Mouse (Mus musculus) MEL (cell line): ENCODE measurements around the gene Zfp646. TPM values are rescaled to one million over a fixed set of nuclear protein-coding genes. Genes with fewer than 3 reads are reported as not detected.
A peak's percentile ranks its signal among the peaks of the same experiment; 100 is the strongest.

ENCODE experiments used
- DNase-seq: peaks from one replicate; pipeline ENCODE4 v3.0.0; 2011; ENCODE audit warnings: low read depth, low spot score
- H3K27ac ChIP-seq: 2 replicates; pipeline ENCODE4 v1.5.1; 2012; ENCODE audit warnings: low read depth, mild to moderate bottlenecking, control low read depth, low read length, moderate library complexity; ENCODE audit not compliant: control insufficient read depth
- H3K27me3 ChIP-seq, 2 experiments: fragments of 150-350 bp in 1 of 2; sonication (generic) in 1 of 2; 2 replicates each; pipeline ENCODE4 v1.6.1; 2012; ENCODE audit warnings: low read length in 2 of 2, mild to moderate bottlenecking in 2 of 2, improper control_type of control experiment in 1 of 2, moderate library complexity in 1 of 2; ENCODE audit not compliant: insufficient read depth in 2 of 2, control insufficient read depth in 1 of 2
- H3K36me3 ChIP-seq, 2 experiments: 2 replicates each; pipeline ENCODE4 v1.6.1; 2012 to 2014; ENCODE audit warnings: low read length in 2 of 2, improper control_type of control experiment in 1 of 2, inconsistent platforms in 1 of 2, mild to moderate bottlenecking in 1 of 2; ENCODE audit not compliant: insufficient read depth in 2 of 2, control insufficient read depth in 1 of 2
- H3K4me1 ChIP-seq, 2 experiments: fragments of 150-350 bp in 1 of 2; sonication (generic) in 1 of 2; 2 replicates each; pipeline ENCODE4 v1.6.1; 2012; ENCODE audit warnings: low read length in 2 of 2, improper control_type of control experiment in 1 of 2, mild to moderate bottlenecking in 1 of 2; ENCODE audit not compliant: insufficient read depth in 2 of 2, control insufficient read depth in 1 of 2
- H3K4me3 ChIP-seq, 2 experiments: fragments of 150-350 bp in 1 of 2; sonication (generic) in 1 of 2; 2 replicates each; pipeline ENCODE4 v1.5.1; 2012; ENCODE audit warnings: low read depth in 2 of 2, low read length in 2 of 2, mild to moderate bottlenecking in 2 of 2, moderate library complexity in 2 of 2, control low read depth in 1 of 2, improper control_type of control experiment in 1 of 2; ENCODE audit not compliant: control insufficient read depth in 1 of 2, insufficient read depth in 1 of 2
- H3K79me2 ChIP-seq: 2 replicates; pipeline ENCODE4 v1.6.1; 2012; ENCODE audit warnings: mild to moderate bottlenecking, low read length, moderate library complexity; ENCODE audit not compliant: control insufficient read depth, poor library complexity, insufficient read depth
- H3K9ac ChIP-seq: 2 replicates; pipeline ENCODE4 v1.6.1; 2012; ENCODE audit warnings: low read depth, mild to moderate bottlenecking, control low read depth, low read length, moderate library complexity; ENCODE audit not compliant: control insufficient read depth, poor library complexity, severe bottlenecking
- H3K9me3 ChIP-seq: fragments of 150-350 bp; sonication (generic); replicated peaks from 2 replicates; pipeline ENCODE4 v1.6.1; 2012; ENCODE audit warnings: mild to moderate bottlenecking, low read length, improper control_type of control experiment, moderate library complexity; ENCODE audit not compliant: insufficient read depth
- CHD1 ChIP-seq: IDR thresholded peaks from 2 replicates; pipeline ENCODE4 v1.6.1; 2012; ENCODE audit warnings: low read depth, mild to moderate bottlenecking, inconsistent platforms, low read length, improper control_type of control experiment
- CHD2 ChIP-seq: IDR thresholded peaks from 2 replicates; pipeline ENCODE4 v1.6.1; 2011; ENCODE audit warnings: low read length, improper control_type of control experiment
- CTCF ChIP-seq, 3 experiments: IDR thresholded peaks in 2 of 3; conservative IDR thresholded peaks in 1 of 3; 2 replicates each; pipeline ENCODE4 v1.5.1; 2011 to 2012; ENCODE audit warnings: low read length in 3 of 3, low read depth in 2 of 3, mild to moderate bottlenecking in 2 of 3, improper control_type of control experiment in 1 of 3, inconsistent platforms in 1 of 3, mixed read lengths in 1 of 3, moderate library complexity in 1 of 3; ENCODE audit not compliant: control insufficient read depth in 1 of 3, insufficient read depth in 1 of 3, poor library complexity in 1 of 3, severe bottlenecking in 1 of 3
- ELF1 ChIP-seq: IDR thresholded peaks from 2 replicates; pipeline ENCODE4 v1.6.1; 2014; ENCODE audit warnings: low read depth, mild to moderate bottlenecking, inconsistent platforms, low read length, improper control_type of control experiment, moderate library complexity
- EP300 ChIP-seq, 2 experiments: IDR thresholded peaks; 2 replicates each; pipeline ENCODE4 v1.6.1; 2011; ENCODE audit warnings: improper control_type of control experiment in 2 of 2, low read length in 2 of 2, low read depth in 1 of 2, mild to moderate bottlenecking in 1 of 2
- GATA1 ChIP-seq: IDR thresholded peaks from 2 replicates; pipeline ENCODE4 v1.6.1; 2011; ENCODE audit warnings: low read depth, low read length, improper control_type of control experiment
- HCFC1 ChIP-seq: IDR thresholded peaks from 2 replicates; pipeline ENCODE4 v1.6.1; 2012; ENCODE audit warnings: low read depth, mild to moderate bottlenecking, inconsistent platforms, low read length, improper control_type of control experiment, moderate library complexity
- KAT2A ChIP-seq: conservative IDR thresholded peaks from 2 replicates; pipeline ENCODE4 v1.6.1; 2012; ENCODE audit warnings: low read depth, low read length, improper control_type of control experiment, inconsistent platforms
- MAFK ChIP-seq: IDR thresholded peaks from 2 replicates; pipeline ENCODE4 v1.6.1; 2011; ENCODE audit warnings: low read depth, mild to moderate bottlenecking, low read length, improper control_type of control experiment, borderline replicate concordance
- MAZ ChIP-seq: IDR thresholded peaks from 2 replicates; pipeline ENCODE4 v1.6.1; 2012; ENCODE audit warnings: low read depth, mild to moderate bottlenecking, inconsistent platforms, low read length, improper control_type of control experiment
- MEF2A ChIP-seq: IDR thresholded peaks from 2 replicates; pipeline ENCODE4 v1.6.1; 2014; ENCODE audit warnings: low read depth, mild to moderate bottlenecking, inconsistent platforms, low read length, improper control_type of control experiment; ENCODE audit not compliant: poor library complexity, insufficient replicate concordance, severe bottlenecking; ENCODE audit errors: extremely low read depth
- MYB ChIP-seq: IDR thresholded peaks from 2 replicates; pipeline ENCODE4 v1.6.1; 2011; ENCODE audit warnings: mild to moderate bottlenecking, low read depth, low read length, improper control_type of control experiment
- MYC ChIP-seq: IDR thresholded peaks from 2 replicates; pipeline ENCODE4 v1.6.1; 2011; ENCODE audit warnings: low read depth, mild to moderate bottlenecking, low read length, improper control_type of control experiment, moderate library complexity
- NELFE ChIP-seq: IDR thresholded peaks from 2 replicates; pipeline ENCODE4 v1.6.1; 2011; ENCODE audit warnings: low read depth, low read length, improper control_type of control experiment
- POLR2A ChIP-seq, 2 experiments: IDR thresholded peaks; 2 replicates each; pipeline ENCODE4 v1.6.1; 2011 to 2012; ENCODE audit warnings: low read length in 2 of 2, mild to moderate bottlenecking in 2 of 2, control low read depth in 1 of 2, improper control_type of control experiment in 1 of 2, low read depth in 1 of 2, moderate library complexity in 1 of 2; ENCODE audit not compliant: control insufficient read depth in 1 of 2, insufficient read depth in 1 of 2, poor library complexity in 1 of 2
- POLR2AphosphoS5 ChIP-seq: IDR thresholded peaks from 2 replicates; pipeline ENCODE4 v1.6.1; 2012; ENCODE audit warnings: low read depth, borderline replicate concordance, mild to moderate bottlenecking, inconsistent platforms, low read length, moderate library complexity, mixed read lengths
- RAD21 ChIP-seq: IDR thresholded peaks from 2 replicates; pipeline ENCODE4 v1.6.1; 2011; ENCODE audit warnings: mild to moderate bottlenecking, low read depth, low read length, improper control_type of control experiment
- RCOR1 ChIP-seq: IDR thresholded peaks from 2 replicates; pipeline ENCODE4 v1.6.1; 2012; ENCODE audit warnings: low read depth, mild to moderate bottlenecking, inconsistent platforms, low read length, improper control_type of control experiment
- TAL1 ChIP-seq: IDR thresholded peaks from 2 replicates; pipeline ENCODE4 v1.6.1; 2012; ENCODE audit warnings: mild to moderate bottlenecking, inconsistent platforms, low read length, moderate library complexity, mixed read lengths
- UBTF ChIP-seq: IDR thresholded peaks from 2 replicates; pipeline ENCODE4 v1.6.1; 2012; ENCODE audit warnings: low read depth, mild to moderate bottlenecking, inconsistent platforms, low read length, improper control_type of control experiment, moderate library complexity, borderline replicate concordance; ENCODE audit not compliant: insufficient read depth
- USF2 ChIP-seq, 2 experiments: IDR thresholded peaks; 2 replicates each; pipeline ENCODE4 v1.6.1; 2011 to 2012; ENCODE audit warnings: improper control_type of control experiment in 2 of 2, low read length in 2 of 2, borderline replicate concordance in 1 of 2, inconsistent platforms in 1 of 2, low read depth in 1 of 2, mild to moderate bottlenecking in 1 of 2; ENCODE audit not compliant: insufficient read depth in 1 of 2
- ZNF384 ChIP-seq: IDR thresholded peaks from 2 replicates; pipeline ENCODE4 v1.6.1; 2012; ENCODE audit warnings: low read depth, mild to moderate bottlenecking, inconsistent platforms, low read length, improper control_type of control experiment
- polyA plus RNA-seq, 2 experiments: library from polyadenylated mRNA; stranded (reverse) in 1 of 2; unstranded in 1 of 2; fragments of >175 nt in 1 of 2; fragments of >200 nt in 1 of 2; gene quantifications; 2 replicates each; pipeline versions ENCODE4 v1.2.1 to v1.2.4; 2012; ENCODE audit warnings: low replicate concordance in 2 of 2, low read depth in 1 of 2; ENCODE audit not compliant: insufficient read length in 2 of 2, insufficient read depth in 1 of 2, missing spikeins in 1 of 2
- total RNA-seq: library from RNA; depleted of rRNA; stranded (reverse); fragments of 300-350 nt; gene quantifications from 2 replicates; pipeline ENCODE4 v1.2.3, GENCODE M21; 2012

Gene Zfp646
- total and polyA plus RNA-seq, 3 experiments: 35.8 to 38.2 TPM; not detected in 1

- TF ChIP-seq RCOR1 (no peak), MAZ (peak; percentile 85), NELFE (peak; percentile 90), CTCF (IDR thresholded peaks at IDR 0.05 in 2 of 3, conservative IDR thresholded peaks at IDR 0.05 in 1 of 3; ENCODE audit: control insufficient read depth in 1 of 3, insufficient read depth in 1 of 3, low read depth in 2 of 3, low read length in 3 of 3, poor library complexity in 1 of 3, severe bottlenecking in 1 of 3) (no peak), TAL1 (no peak), POLR2A (IDR thresholded peaks at IDR 0.05; ENCODE audit: control insufficient read depth in 1 of 2, insufficient read depth in 1 of 2, low read depth in 1 of 2, low read length in 2 of 2, poor library complexity in 1 of 2) (peak; percentile 62 to 92; a peak in 3 of 4 replicates), MEF2A (no peak), RAD21 (no peak), ELF1 (peak; percentile 81), MAFK (no peak), HCFC1 (peak; percentile 97), CHD2 (peak; percentile 74; the same call in 1 of the 2 replicates), POLR2AphosphoS5 (no peak)
These were observed 36.3 kb downstream of the Zfp646 start, which contains the start of gene Kat8 (continued) for GRCm38 (mm10) chr7:127912190-127912871.

DNA sequence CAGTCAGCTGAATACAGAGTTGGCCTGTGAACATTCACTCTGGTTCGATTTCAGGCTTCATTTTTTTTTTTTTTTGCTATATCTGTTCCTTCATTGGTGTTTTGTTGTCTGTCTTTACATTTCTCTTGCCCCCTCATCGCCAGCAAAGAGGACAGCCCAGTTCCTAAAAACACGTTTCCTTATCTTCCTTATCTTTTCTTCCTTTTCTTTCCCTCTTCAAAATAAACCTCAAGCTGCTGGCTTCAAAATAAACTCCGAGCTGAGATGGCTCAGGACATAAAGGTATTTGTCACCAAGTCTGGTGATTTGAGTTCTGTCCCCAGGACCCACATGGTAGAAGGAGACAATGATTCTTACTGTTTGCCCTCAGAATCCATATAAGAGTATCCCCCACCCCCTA, 36.9 kb downstream of the Zfp646 start:
- H3K9me3 ChIP-seq: no peaks in the 10 kb centered on the region
- H3K27ac ChIP-seq: peak overlapping the region; percentile 74
- peak overlapping the region; percentile 80 for H3K9ac ChIP-seq
- peaks cover 2 to 7% of the 10 kb centered on the region in 2 experiments; a peak in 2 of 4 replicates for H3K4me1 ChIP-seq
- DNase-seq: no peak
- peaks cover 5% of the 10 kb centered on the region for H3K79me2 ChIP-seq
- peak overlapping the region; percentile 83 to 93 for H3K4me3 ChIP-seq
- peaks cover 2 to 4% of the 10 kb centered on the region in 2 experiments; a peak in 3 of 4 replicates for H3K36me3 ChIP-seq
- no peaks in the 10 kb centered on the region for H3K27me3 ChIP-seq
- no peak for TF ChIP-seq UBTF
- TF ChIP-seq MYC: no peak
- peak; percentile 60; the same call in 1 of the 2 replicates for TF ChIP-seq ZNF384
- peak; percentile 78; the same call in 1 of the 2 replicates for TF ChIP-seq CHD1
- TF ChIP-seq EP300 (IDR thresholded peaks at IDR 0.05; ENCODE audit: low read depth in 1 of 2, low read length in 2 of 2): peak; percentile 5 to 16; a peak in 1 of 4 replicates
- no peak for TF ChIP-seq MYB
- no peak for TF ChIP-seq ELF1
- no peak for TF ChIP-seq USF2 (IDR thresholded peaks at IDR 0.05; ENCODE audit: borderline replicate concordance in 1 of 2, insufficient read depth in 1 of 2, low read depth in 1 of 2, low read length in 2 of 2)
- no peak for TF ChIP-seq KAT2A
- peak; percentile 76 for TF ChIP-seq GATA1
- TF ChIP-seq, all 39 proteins: peak for 4
